Mouse (Mus musculus) kidney, embryonic 15.5 days (tissue): Measurements from ENCODE around the gene Smad3. TPM values are rescaled to one million over a fixed set of nuclear protein-coding genes. Genes with fewer than 3 reads are reported as not detected.

ENCODE experiments used
- ATAC-seq: fragments of 200-750 bp; cut with Nextera tagmentation; replicated peaks from 2 replicates; pipeline ENCODE4 v1.8.0; 2017; ENCODE audit warnings: moderate TSS enrichment; ENCODE audit not compliant: low FRiP score
- H3K27ac ChIP-seq: fragments of 300-500 bp; sonication (generic); 2 replicates; pipeline ENCODE4 v1.5.1; 2015; ENCODE audit warnings: mild to moderate bottlenecking, inconsistent platforms
- H3K27me3 ChIP-seq: fragments of 300-500 bp; sonication (generic); 2 replicates; pipeline ENCODE4 v1.6.1; 2015; ENCODE audit warnings: inconsistent platforms
- H3K36me3 ChIP-seq: fragments of 300-500 bp; sonication (generic); 2 replicates; pipeline ENCODE4 v1.6.1; 2015; ENCODE audit warnings: inconsistent platforms
- H3K4me1 ChIP-seq: fragments of 300-500 bp; sonication (generic); 2 replicates; pipeline ENCODE4 v1.6.1; 2015; ENCODE audit warnings: inconsistent platforms
- H3K4me2 ChIP-seq: fragments of 300-500 bp; sonication (generic); 2 replicates; pipeline ENCODE4 v1.6.1; 2015; ENCODE audit warnings: moderate library complexity, mild to moderate bottlenecking, inconsistent platforms
- H3K4me3 ChIP-seq: fragments of 300-500 bp; sonication (generic); replicated peaks from 2 replicates; pipeline ENCODE4 v1.5.1; 2015; ENCODE audit warnings: mild to moderate bottlenecking, inconsistent platforms
- H3K9ac ChIP-seq: fragments of 300-500 bp; sonication (generic); 2 replicates; pipeline ENCODE4 v1.6.1; 2015; ENCODE audit warnings: mild to moderate bottlenecking, inconsistent platforms
- H3K9me3 ChIP-seq: fragments of 300-500 bp; sonication (generic); replicated peaks from 2 replicates; pipeline ENCODE4 v1.6.1; 2016; ENCODE audit warnings: inconsistent platforms
- WGBS: fragments of 180-500 bp; shearing (Covaris S2); methylation state at CpG from one replicate; pipeline ENCODE4 v1.1.7; 2015; ENCODE audit warnings: mixed read lengths; 5-methylcytosine and 5-hydroxymethylcytosine counted together
- polyA plus RNA-seq: library from polyadenylated mRNA; unstranded; fragments of >200 nt; fragmentation: Nextera tagmentation; extraction: Ambion mirVana; gene quantifications from 2 replicates; pipeline ENCODE4 v1.2.1, GENCODE M21; 2015

Gene Smad3
- polyA plus RNA-seq, 1 experiment from 2014 or later = 25.0 TPM

DNA sequence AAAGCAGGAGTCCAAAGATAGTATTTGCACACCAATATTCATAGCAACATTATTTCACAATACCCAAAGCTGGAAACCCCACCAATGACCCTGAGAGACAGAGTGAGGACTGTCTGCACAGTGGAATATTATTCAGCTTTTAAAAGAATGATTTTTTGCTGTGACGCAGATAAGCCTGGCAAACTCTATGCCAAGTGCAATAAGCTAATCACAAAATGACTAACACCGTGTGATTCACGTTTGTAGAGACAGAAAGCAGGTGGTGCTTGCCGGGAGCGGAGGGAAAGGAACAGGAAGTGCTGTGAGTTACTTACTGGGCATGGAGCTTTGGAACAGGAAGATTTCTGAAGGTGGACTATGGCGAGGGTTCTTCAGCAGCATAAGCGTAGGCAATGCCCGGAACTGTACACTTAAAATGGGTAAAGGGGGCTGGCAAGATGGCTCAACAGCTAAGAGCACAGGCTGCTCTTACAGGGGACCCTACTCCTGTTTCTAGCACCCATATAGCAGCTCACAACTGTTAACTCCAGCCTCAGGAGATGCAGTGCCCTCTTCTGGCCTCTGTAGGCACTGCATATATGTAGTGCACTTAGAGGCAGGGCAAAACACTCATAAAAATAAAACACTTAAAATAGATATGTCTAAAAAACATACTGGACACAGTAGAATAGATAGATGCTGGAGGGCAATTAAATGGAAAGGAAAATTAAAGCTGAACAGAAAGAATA is 3.7 kb upstream of the Smad3 start:
- H3K4me2 ChIP-seq = no peak overlapping the region
- H3K36me3 ChIP-seq = no peaks in the 10 kb centered on the region
- H3K27me3 ChIP-seq = no peaks in the 10 kb centered on the region
- no peak overlapping the region for H3K9ac ChIP-seq
- H3K27ac ChIP-seq = no peak overlapping the region
- WGBS = 95% methylated on average over 8 of the region's 8 CpGs
- ATAC-seq = no peak
- H3K9me3 ChIP-seq = peaks cover 6% of the 10 kb centered on the region; the same call in 1 of the 2 replicates
- no peak overlapping the region for H3K4me3 ChIP-seq
- H3K4me1 ChIP-seq = peaks cover 34% of the 10 kb centered on the region

DNA sequence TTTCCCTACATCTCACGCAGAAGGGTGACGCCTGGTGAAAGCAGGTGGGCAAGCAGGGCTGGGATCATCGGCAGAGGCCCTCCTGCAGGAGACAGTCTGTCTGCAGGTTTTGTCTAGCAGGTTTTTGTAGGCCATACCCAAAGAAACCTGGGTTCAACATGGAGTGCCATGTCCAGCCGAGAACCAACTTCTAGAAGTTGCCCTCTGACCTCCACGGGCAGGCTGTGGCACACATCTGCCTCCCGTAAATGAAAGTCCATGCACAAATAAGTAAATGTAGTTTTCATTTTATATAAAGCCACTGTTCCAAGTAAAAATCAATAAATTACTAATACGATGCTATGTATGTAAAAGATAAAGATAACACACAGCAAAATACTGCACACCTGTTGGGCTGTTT is 3.0 kb upstream of the Smad3 start:
- ATAC-seq = no peak
- Histone ChIP-seq H3K4me3 (no peak overlapping the region), H3K4me1 (peaks cover 41% of the 10 kb centered on the region), H3K27ac (peak overlapping the region; percentile 97), H3K9me3 (peaks cover 6% of the 10 kb centered on the region; the same call in 1 of the 2 replicates), H3K4me2 (no peak overlapping the region), H3K9ac (no peak overlapping the region), H3K36me3 (no peaks in the 10 kb centered on the region), H3K27me3 (no peaks in the 10 kb centered on the region)
- 86% methylated on average over 7 of the region's 7 CpGs for WGBS

DNA sequence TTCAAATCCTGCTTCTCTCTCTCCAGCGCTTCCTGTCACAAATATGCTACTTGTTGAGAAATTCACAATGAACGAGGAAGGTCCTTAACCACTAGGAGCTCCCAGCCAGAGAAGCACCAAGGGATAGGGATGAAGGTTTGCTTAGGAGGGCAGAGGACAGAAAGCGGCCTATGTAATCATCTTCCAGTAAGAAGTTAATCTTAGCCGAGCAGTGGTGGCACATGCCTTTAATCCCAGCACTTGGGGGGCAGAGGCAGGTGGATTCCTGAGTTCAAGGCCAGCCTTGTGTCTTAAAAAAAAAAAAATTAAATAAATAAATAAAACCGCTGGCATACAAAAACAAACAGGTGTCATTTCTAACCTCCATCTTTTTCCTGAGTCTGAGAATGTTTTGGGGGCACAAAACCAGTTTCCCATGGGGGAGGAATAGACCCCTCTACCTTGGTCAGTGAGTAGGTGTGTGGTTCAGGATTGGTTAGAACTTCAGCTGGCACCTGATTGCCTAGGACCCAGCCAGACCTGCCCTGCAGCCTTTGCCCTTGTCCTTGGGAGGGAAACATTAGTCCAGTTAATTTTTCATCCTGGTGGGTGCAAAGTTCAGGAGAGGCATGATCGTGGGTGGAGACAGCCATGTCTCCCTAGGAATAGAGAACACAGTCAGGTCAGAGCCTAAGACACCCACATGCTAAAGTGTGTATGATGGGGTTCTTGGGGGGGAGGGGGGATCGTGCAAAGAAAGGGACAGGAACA is 2.4 kb upstream of the Smad3 start:
- Histone ChIP-seq H3K4me2 (no peak overlapping the region), H3K9ac (no peak overlapping the region), H3K4me1 (peaks cover 48% of the 10 kb centered on the region), H3K27me3 (no peaks in the 10 kb centered on the region), H3K36me3 (no peaks in the 10 kb centered on the region), H3K4me3 (no peak overlapping the region), H3K27ac (peak overlapping the region; percentile 97), H3K9me3 (peaks cover 6% of the 10 kb centered on the region; the same call in 1 of the 2 replicates)
- WGBS = 71% methylated on average over 7 of the region's 7 CpGs
- no peak for ATAC-seq

DNA sequence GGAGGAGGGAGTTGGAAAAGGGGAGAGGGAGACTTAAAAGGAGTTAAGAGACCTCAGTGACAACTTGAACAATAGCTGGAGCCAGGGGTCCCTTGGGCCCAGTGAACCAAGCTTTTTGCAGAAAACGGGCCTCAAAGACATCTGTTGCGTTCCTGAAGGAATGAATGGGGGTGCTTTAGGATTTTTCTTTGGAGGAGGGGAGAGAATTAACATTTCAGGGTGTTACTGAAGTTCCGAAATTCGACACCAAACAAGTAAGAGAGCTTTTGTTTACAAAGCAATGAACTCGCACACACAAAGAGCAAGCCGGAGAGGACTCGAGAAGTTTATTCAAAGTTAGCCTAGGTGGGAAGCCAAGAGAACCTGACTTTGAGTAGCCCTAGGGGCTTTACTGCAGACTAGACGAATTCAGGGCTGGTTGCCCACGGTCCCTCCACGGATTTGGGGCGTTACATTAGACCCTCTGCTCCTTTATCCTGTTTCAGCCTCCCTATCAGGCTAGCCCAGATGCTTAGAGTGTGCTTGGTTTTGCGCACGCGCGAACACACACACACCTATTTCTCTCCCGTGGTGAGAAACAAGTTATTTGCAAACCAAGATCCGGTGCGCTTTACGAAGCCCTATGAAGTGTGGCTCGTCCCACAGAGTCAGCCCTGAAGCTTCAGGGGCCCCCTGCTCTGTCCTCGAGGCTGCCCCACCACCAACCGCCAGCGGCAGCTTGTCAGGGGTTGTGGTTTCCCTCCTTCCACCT is 1.0 kb upstream of the Smad3 start:
- H3K4me2 ChIP-seq = peak overlapping the region; percentile 85
- ATAC-seq = no peak
- WGBS = 2% methylated on average over 23 of the region's 23 CpGs
- peak overlapping the region; percentile 73 for H3K4me3 ChIP-seq
- no peaks in the 10 kb centered on the region for H3K27me3 ChIP-seq
- peak overlapping the region; percentile 97 for H3K27ac ChIP-seq
- no peaks in the 10 kb centered on the region for H3K36me3 ChIP-seq
- peaks cover 58% of the 10 kb centered on the region for H3K4me1 ChIP-seq
- peaks cover 6% of the 10 kb centered on the region; the same call in 1 of the 2 replicates for H3K9me3 ChIP-seq
- peak overlapping the region; percentile 83 for H3K9ac ChIP-seq

DNA sequence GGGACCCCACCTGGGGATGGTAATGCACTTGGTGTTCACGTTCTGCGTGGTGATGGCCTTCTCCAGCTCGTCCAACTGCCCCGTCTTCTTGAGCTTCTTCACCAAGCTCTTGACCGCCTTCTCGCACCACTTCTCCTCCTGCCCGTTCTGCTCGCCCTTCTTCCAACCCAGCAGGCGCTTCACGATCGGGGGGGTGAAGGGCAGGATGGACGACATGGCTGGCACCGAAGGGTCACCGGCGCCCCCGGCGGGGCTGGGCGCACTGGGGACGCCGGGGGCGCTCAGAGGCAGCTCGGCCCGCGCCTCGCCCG is 377 bp downstream of the Smad3 start:
- Histone ChIP-seq H3K27ac (peak overlapping the region; percentile 97), H3K4me1 (peaks cover 70% of the 10 kb centered on the region), H3K4me3 (peak overlapping the region; percentile 73), H3K9me3 (peaks cover 6% of the 10 kb centered on the region; the same call in 1 of the 2 replicates), H3K27me3 (no peaks in the 10 kb centered on the region), H3K4me2 (peak overlapping the region; percentile 85), H3K36me3 (no peaks in the 10 kb centered on the region), H3K9ac (peak overlapping the region; percentile 83)
- no peak; the same call in 1 of the 2 replicates for ATAC-seq
- WGBS = under 1% methylated on average over 26 of the region's 26 CpGs

DNA sequence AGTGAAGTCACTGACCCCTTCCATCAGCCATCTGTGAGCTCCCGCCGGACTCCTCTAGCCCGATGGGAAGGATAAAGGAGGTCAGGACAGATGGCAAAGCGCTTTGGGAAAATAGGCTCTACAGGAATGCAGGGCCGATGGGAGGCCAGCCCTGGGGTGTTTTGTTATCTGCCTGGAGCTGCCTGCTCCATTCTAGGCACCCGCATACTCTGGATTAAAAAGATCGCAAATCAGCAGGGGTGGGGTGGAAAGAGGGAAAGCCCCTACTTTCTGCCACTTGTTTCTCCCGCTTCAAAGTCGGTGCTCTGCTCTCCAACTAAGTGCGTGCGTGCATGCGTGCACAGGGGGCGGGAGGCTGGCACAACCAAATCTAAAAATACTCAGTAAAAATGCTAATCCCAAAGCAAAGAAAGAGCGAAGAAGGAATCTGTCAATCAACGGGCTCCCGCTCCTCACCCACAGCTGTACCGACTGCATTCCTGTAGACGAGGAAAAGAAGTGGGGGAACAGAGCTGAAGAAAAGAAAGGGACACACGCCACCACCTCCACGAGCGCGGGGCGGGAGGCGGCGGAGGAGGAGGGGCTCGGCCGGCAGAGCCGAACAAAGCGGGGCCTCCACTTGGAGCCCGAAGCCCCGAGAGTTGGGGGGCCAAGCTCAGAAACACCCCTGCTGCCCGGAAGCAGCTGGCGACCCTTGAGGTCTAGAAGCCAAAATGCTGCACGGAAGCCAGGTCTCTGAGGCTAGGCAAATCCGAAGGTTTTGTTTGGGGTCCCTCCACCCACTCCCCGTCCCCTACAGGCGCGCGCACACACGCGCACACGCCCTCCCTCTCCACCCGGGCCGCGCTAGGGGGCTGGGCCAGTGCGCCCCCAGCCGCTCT is 973 bp downstream of the Smad3 start:
- Histone ChIP-seq H3K4me3 (peak overlapping the region; percentile 73), H3K27ac (peak overlapping the region; percentile 97), H3K27me3 (no peaks in the 10 kb centered on the region), H3K36me3 (no peaks in the 10 kb centered on the region), H3K9ac (peak overlapping the region; percentile 83), H3K4me2 (peak overlapping the region; percentile 85), H3K9me3 (peaks cover 6% of the 10 kb centered on the region; the same call in 1 of the 2 replicates), H3K4me1 (peaks cover 76% of the 10 kb centered on the region)
- under 1% methylated on average over 47 of the region's 47 CpGs for WGBS
- ATAC-seq = peak; percentile 10; the same call in 1 of the 2 replicates

DNA sequence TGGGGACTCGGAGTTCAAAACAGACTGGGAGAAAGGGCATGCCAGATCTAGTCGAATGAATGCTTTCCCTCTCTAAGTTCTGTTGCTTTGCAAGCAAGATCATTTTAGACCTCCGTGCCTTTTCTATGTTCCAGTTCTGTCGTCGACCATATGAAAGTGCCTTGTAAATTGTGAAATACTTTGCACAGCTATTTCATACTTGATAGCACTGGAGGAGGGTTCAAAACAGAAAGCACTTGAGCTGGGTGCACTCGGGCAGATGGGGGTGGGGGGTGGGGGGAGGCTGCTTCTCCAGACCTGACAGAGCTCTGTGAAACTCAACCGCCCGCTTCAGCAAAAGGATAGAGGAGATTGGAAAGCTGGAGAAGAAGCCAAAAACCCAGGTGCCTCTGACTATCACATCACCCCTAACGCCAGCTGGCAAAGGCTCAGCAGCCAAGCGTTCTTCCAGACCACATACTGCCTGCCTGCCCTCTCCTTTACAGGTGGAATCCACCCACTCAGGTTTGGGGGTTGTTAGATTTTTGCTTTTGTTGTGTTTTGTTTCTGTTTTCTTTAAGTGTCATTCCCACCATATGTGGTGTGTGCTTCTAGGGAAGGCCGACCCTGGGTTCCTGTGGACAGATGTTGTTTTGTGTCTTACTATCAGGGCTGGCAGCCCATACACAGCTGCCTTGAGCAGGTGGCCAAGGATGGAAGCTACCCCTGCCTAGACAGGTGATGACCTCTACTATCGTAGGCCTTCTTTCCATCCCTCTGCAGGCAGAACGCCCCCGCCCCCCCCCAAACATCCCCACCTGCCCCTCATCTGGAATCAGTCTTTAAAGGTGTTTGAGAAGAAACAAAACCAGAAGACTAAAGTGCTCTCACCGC is 1.9 kb downstream of the Smad3 start:
- Histone ChIP-seq H3K27me3 (no peaks in the 10 kb centered on the region), H3K27ac (peak overlapping the region; percentile 97), H3K4me1 (peaks cover 84% of the 10 kb centered on the region), H3K36me3 (no peaks in the 10 kb centered on the region), H3K9ac (peak overlapping the region; percentile 83), H3K4me2 (peak overlapping the region; percentile 85), H3K9me3 (no peaks in the 10 kb centered on the region), H3K4me3 (peak overlapping the region; percentile 73)
- WGBS = 16% methylated on average over 15 of the region's 15 CpGs
- no peak for ATAC-seq

DNA sequence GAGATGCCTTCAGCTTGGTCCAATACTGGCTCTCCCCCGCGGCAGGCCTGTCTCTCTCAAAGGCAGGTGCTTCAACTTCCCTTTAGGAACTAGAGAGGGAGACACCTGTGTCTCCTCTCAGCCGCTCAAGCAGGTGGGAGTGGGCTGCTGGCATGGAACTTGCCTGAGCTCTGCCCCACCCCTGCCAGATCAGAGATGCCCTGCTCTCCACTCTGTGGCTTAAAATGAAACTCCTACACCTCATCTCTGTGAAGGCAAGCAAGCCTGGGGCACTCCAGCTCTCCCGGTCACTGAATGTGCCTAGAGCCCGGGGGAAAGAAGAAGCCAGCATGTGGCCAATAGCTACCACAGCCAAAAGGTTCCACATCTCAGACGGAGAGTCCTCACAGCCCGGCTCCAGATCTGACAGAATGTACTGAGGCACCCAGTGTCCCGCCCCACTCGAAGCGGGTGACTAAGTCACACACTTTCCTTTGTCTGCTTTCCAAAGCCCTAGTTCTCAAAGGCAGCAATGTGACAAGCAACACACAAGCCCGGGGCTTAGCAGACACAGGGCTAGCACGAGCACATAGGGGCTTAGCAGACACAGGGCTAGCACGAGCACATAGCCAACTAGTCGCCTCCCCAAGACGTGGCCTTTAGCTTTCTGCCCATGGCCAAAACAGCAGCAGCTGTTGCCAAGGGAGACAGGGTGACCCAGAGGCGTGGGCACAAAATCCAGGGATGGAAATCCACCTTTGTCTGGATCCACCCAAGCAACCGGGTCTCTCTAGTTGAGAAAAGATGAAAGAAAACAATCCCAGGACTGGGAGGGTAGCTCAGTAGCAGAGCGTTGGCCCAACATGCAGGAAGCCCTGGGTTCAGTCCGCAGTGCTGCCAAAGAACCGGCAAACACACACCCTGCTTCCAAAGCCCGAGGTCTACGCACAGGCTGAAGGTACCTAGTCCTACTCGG is 3.0 kb downstream of the Smad3 start:
- H3K27ac ChIP-seq = peak overlapping the region; percentile 97; the same call in 1 of the 2 replicates
- H3K4me1 ChIP-seq = peaks cover 85% of the 10 kb centered on the region
- no peaks in the 10 kb centered on the region for H3K27me3 ChIP-seq
- H3K9me3 ChIP-seq = no peaks in the 10 kb centered on the region
- H3K4me2 ChIP-seq = peak overlapping the region; percentile 85
- ATAC-seq = no peak
- no peaks in the 10 kb centered on the region for H3K36me3 ChIP-seq
- peak overlapping the region; percentile 83 for H3K9ac ChIP-seq
- WGBS = 39% methylated on average over 23 of the region's 23 CpGs
- H3K4me3 ChIP-seq = peak overlapping the region; percentile 73

DNA sequence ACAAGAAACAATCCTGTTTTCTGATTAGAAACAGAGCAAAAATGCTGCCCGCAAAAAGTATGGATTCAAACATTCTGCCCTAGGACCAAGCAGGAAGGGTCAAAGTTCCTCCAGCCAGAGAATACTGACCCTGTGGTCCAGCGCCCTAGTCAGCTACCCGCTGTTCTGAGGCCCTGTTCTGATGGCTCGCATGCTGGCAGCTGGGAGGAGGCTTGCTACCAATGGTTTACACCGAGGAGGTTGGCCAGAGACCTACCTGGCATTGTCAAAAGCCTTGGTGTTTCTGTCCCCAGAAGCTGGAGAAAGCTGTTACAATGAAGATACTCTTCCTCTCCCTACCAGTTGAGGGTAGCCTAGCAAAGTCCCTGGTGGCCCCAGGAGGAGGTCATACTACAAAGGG is 3.8 kb downstream of the Smad3 start:
- H3K4me1 ChIP-seq = peaks cover 85% of the 10 kb centered on the region
- H3K27ac ChIP-seq = no peak overlapping the region
- peak overlapping the region; percentile 73 for H3K4me3 ChIP-seq
- peak overlapping the region; percentile 85 for H3K4me2 ChIP-seq
- no peak for ATAC-seq
- H3K36me3 ChIP-seq = no peaks in the 10 kb centered on the region
- H3K9ac ChIP-seq = no peak overlapping the region
- no peaks in the 10 kb centered on the region for H3K27me3 ChIP-seq
- WGBS = 67% methylated on average over 5 of the region's 5 CpGs
- H3K9me3 ChIP-seq = no peaks in the 10 kb centered on the region

DNA sequence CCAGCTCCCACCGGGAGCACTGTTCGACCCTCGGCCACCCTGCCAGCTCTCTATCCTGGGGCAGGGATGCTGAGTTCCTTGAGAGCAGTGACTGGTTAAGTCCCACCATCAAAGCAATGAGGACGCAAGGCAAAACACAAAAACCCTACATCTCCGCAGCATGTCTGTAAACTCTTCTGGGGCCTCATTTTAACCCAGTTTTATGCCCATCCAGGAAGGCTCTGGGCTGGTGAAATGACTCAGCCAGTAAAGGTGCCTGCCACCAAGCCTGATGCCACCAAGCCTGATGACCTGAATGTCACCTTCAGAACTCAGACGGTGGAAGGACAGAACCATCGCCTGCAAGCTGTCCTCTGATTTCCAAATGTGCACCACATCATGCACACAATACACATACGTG is 4.4 kb downstream of the Smad3 start:
- no peak for ATAC-seq
- Histone ChIP-seq H3K4me3 (no peak overlapping the region), H3K4me1 (peaks cover 84% of the 10 kb centered on the region), H3K9ac (no peak overlapping the region), H3K27me3 (no peaks in the 10 kb centered on the region), H3K27ac (no peak overlapping the region), H3K9me3 (no peaks in the 10 kb centered on the region), H3K4me2 (peak overlapping the region; percentile 85), H3K36me3 (no peaks in the 10 kb centered on the region)
- 73% methylated on average over 8 of the region's 8 CpGs for WGBS
